Mouse (Mus musculus): Measurements from ENCODE around the gene Selenbp2.
"Not testable (repeated sequence)": the region's sequence is repeated elsewhere in the genome, so short reads cannot be mapped to it uniquely, and the experiment has no call there.

The Selenbp2 gene

DNA sequence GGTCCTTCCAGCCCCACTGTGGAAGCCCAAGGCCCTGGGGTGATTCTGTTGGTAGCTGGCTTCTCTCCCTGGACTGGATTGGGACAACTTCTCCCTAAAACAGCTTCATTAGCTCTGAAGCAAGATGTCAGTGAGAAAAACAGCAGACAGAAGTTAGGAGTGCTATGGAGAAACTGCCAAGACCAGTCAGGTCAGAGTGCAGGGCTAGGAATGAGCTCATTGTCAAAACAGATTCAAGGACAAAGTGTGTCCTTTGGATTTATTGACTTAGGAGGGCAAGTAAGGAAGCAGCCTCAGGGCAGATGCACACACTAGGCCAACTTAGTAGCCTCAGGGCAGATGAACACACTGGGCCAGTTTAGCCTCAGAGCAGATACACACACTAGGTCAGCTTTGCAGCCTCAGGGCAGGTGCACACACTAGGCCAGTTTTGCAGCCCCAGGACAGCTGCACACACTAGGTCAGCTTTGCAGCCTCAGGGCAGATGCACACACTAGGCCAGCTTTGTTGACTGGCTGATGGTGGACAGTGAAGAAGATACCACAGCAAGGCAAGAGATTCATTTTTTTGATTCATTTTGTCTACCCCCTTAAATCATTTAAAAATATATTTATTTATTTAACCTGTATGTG lies 2.6 kb upstream of the Selenbp2 start:
- no peak for DNase-seq (ENCODE audit: low read depth, low spot score)

DNA sequence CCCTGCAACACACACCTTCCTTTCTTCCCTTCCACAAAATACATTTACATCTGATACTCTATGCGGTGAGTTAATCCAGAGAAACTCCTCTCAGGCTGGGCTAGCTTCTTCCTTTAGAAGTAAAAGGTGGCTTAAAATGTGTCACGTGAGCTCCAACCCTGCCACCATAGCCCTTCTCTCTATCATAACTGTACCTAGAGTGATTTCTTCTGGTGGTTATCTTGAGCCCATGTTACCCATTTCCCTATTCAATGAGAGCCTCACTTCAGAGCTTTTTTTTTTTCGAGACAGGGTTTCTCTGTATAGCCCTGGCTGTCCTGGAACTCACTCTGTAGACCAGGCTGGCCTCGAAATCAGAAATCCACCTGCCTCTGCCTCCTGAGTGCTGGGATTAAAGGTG lies 1.7 kb upstream of the Selenbp2 start:
- DNase-seq (ENCODE audit: low read depth, low spot score), result not testable (repeated sequence)

DNA sequence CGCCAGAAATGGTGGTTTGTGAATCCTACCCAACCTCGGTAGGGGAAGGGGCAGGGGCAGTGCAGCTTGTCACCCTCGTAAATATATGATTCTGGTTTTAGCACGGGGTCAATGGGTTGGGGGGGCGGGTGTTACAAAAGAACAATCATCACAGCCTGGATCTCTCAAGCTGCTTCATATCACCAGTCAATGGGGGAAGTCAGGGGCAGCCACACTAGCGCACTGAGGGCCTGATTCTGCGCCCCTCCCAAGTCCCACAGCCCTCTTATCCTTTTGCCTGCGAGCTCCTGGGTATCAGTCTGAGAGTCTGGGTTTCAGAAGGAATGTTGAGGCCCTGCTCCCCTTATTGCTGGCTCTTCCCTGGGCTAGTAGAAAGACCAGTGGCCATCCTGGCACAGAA lies 518 bp downstream of the Selenbp2 start:
- not testable (repeated sequence) for DNase-seq (ENCODE audit: low read depth, low spot score)

DNA sequence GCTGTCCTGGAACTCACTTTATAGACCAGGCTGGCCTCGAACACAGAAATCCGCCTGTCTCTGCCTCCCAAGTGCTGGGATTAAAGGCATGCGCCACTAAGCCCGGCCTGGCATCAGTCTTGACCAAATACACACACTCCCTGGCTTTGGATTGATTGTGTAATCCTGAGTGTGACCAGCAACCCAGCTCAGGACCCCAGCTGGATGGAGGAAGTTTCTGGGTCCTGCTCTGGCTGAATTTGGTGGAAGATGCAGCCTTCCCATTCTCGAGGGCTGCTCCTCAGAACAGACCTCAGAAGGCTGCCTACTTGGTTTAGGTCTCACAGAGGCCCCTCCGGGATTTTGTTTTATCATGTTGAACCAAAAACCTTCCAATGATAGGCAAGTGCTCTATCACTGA lies 2.2 kb downstream of the Selenbp2 start:
- not testable (repeated sequence) for DNase-seq (ENCODE audit: low read depth, low spot score)

DNA sequence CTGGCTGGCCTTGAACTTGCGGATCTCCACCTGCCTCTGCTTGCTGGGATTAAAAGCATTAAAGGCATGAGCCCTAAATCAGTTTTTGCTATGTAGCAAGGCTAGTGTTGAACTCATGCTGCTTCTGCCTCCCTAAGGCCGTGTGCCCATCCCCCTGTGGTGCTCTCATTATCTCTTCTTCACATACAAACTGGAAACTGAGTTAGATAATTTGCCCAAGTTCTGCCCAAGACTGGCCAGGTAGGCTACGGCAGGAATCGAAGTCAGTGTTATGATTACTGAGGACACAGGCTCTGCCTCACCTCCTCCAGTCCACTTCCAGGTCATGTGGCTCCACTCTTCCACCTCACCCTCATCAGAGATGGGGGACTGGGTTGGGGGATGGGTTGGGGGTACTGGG lies 2.9 kb downstream of the Selenbp2 start:
- DNase-seq (ENCODE audit: low read depth, low spot score), result not testable (repeated sequence)

DNA sequence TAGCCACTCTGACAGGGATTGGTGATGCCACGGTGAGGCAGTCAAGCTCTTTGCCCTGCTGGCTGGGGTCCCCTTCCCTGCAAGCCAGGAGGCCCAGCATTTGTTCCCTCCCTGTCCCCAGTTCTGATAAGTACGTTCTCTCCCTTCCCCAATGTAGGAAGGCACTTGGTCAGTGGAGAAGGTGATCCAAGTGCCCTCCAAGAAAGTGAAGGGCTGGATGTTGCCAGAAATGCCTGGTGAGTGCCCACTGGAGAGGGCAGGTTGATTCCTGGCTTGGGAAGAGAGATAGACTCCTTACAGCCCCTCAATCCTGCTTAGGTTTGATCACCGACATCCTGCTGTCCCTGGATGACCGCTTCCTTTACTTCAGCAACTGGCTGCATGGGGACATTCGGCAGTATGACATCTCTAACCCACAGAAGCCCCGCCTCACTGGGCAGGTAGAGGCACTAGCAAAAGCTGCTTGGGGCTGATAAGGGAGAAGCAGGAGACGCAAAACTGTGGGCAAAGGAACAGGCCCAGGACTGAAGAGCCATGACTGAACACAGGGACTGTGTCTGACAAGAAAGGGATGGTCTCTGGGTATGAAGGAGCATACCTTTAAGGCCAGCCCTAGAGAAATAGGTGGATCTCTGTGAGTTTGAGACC lies 8.9 kb downstream of the Selenbp2 start:
- DNase-seq (ENCODE audit: low read depth, low spot score), result not testable (repeated sequence)

DNA sequence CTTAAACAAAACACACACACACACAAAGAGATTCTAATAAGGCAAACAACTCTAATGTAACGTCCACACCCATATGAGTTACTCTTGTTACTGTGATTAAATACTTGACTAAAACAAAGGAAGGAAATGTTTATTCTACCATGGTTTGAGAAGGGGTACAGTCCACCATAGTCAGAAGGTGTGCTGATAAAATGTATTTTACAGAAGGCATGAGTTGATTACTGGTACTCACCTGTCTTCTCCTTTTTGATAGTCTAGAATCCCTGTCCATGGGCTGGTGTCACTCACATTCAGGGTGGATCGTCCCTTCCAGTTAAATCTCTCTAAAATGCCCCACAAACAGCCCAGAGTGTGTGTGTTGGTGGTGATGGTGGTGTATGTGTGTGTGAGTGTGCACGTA lies 9.5 kb downstream of the Selenbp2 start:
- no peak for DNase-seq (ENCODE audit: low read depth, low spot score)

DNA sequence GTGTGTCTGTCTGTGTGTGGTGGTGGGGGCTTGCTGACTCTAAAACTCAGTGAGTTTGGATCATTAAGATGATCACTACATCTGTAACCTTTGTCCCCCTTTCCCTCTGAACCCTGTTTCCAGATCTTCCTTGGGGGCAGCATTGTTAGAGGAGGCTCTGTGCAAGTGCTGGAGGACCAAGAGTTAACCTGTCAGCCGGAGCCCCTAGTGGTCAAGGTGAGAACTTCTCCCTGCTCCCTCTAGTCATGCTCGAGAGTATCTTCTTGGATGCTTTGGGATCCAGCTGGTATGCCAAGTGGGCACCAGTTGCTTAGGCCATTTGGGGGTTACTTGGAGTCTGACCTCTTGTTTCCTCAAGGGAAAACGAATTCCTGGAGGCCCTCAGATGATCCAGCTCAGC lies 10.0 kb downstream of the Selenbp2 start:
- DNase-seq (ENCODE audit: low read depth, low spot score), result not testable (repeated sequence)

DNA sequence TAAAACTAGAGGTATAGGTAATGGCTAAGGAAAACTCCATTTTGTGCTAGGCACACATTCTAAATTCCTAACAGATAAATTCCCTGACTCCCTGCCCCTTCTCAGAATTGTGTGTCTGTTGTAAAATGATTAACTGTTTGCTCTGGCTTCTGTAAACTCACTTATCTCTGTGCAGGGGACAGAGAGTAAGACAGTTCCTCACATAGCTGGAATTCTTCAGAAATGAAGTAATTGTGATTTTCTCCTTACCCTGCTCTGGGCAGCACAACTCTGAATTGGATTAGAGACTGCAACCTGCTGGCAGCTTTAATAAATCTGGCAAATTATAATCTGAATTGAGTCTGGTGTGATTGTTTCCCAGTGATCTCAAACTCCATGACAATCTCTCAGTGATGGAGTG lies 17.2 kb downstream of the Selenbp2 start:
- not testable (repeated sequence) for DNase-seq (ENCODE audit: low read depth, low spot score)

DNA sequence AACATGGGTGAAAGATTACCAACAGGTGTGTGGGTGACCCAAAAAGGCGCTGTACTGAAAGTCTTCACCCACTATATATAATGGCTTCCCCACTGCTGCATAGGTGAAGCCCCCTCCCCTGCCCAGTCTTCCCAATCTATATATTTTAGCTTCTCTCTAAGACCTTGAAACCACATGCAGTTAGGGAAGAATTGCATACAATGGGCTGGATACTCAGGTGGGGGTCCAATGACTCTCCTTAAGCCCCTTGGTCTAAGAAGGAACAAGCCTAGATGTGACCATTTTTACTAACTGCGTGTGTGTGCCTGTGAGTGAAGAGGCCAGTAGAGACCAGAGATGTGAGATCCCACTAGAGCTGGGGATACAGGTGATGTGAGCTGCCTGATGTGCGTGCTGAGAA lies 20.1 kb downstream of the Selenbp2 start:
- DNase-seq (ENCODE audit: low read depth, low spot score), result not testable (repeated sequence)

DNA sequence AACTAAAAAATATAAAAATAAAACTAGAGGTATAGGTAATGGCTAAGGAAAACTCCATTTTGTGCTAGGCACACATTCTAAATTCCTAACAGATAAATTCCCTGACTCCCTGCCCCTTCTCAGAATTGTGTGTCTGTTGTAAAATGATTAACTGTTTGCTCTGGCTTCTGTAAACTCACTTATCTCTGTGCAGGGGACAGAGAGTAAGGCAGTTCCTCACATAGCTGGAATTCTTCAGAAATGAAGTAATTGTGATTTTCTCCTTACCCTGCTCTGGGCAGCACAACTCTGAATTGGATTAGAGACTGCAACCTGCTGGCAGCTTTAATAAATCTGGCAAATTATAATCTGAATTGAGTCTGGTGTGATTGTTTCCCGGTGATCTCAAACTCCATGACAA lies 24.9 kb downstream of the Selenbp2 start:
- not testable (repeated sequence) for DNase-seq (ENCODE audit: low read depth, low spot score)

DNA sequence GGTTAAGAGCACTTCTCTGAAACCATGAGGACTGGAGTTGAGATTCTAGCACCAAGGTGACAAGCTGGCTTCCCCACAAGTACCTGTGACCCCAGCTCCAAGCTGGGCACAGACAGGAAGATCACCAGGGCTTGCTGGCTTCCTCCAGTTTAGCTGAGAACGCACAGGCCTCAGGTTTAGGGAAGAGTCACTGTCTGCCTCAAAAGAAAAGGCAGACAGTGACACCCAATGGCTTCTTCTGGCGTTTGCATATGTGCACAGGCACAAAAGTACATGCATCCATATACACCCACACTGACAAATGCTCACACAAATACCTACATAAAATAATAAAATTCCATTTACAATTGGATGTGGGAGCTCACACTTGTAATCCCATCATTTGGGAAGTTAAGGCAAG lies 30.3 kb downstream of the Selenbp2 start:
- not testable (repeated sequence) for DNase-seq (ENCODE audit: low read depth, low spot score)

DNA sequence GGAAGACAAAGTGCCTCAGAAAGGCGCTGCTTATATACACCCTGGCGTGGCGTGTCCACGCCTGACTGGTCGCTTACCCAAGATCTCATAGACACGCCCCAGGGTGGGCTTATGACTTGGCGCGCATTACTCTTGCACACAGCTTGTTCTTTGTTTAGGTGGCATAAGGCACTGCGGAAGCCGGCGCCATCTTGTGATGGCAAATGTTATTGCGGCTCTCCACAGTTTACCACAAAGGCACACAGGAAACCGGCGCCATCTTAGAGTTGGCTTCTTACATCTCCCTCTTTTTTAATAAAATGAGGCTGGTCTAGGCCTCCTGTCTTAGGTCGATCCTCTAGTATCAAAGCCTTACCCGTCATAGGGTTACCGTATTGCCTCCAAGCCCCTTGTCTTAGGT lies 52.3 kb downstream of the Selenbp2 start:
- no peak for DNase-seq (ENCODE audit: low read depth, low spot score)

Measured in telencephalon, adult 2 months (tissue).